Mouse (Mus musculus): Measurements from ENCODE around the gene Rpl35.
A peak's percentile ranks its signal among the peaks of the same experiment; 100 is the strongest.

Rpl35 gene

DNA sequence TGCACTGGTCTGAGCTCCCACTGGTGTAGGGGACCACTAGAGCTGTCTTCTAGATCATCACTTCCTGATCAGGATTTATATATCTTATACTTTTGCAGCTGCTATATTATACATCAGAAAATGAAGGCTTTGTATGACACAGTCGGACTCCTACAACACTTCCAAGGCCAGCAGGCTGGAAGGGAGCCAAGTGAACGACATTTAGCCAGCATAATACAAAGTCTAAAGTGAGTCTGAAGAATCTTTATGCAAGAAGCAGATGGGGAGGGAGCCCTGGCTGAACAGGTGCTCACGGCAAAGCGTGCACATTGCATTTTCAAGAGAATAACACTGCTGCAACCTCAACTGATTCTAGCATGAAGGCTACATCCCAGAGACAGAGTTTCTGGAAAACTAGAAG is 13.0 kb downstream of the Rpl35 start:
- DNase-seq = peak; percentile 65

DNA sequence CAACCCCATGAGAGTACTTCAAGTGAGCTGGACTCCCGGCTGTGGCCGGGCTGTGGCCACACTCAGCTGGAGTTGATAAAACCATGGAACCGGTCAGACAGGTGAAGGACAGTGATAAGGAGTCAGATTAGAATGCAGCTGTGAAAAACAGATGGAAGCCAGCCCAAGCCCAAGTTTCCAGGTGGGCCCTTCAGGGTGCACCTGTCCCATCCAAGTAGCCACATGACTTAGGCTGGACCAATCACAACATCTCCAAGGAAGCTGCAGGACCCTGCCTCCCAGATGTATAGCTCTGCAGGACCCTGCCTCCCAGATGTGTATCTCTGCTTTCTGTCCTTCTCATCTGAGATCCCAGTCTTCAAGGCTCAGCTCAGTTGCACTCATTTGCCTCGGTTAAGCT is 13.4 kb downstream of the Rpl35 start:
- no peak for DNase-seq

DNA sequence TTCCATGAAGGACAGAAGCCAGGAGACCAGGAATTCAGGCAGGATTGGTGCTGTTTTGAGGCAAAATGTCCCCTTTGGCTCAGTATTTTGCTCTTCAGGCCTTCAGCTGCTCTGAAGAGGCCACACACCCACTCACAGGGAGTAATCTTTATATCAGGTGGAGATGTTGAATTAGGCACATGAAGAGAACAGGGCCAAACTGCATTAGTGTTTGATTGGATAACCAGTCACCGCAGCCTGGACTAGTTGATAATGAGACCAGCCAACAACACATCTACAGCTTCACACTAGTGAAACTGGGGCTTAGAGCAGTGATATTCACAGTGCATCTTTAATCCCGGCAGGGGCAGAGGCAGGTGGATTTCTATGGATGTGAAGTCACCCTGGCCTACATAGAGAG is 16.5 kb downstream of the Rpl35 start:
- no peak for DNase-seq

DNA sequence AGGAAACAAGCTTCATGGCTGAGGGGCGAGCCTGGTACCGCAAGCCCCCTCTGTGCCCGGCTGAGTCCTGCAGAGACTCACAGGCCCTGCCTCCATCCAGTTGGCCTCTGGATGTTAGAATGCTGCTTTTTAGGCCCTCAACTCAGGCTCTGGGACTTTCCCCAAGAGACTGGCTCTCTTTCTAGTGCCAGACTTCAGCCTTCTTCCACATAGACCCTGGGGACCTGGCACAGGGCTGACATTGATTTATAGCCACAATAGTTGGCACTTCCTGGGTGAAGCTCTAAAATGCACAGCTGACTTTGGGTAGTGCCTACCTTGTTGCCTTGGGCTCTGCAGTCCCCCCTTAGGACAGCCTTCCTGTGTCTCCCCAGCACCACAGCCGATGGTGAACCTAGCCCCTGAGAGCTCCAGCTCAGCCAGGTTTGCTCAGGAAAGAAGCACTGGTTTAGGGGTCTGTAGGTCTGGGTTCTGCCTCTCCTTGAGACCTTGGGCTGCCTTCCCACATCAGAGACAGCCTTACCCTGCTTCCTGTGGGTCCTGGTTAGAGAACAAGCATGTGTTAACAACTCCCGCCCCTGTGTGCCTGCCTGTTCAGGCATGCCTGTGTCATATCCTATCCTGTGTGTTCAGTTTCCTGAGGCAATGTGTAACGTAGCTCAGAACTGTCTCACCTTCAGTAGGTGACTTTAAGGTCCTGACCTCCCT is 17.5 kb downstream of the Rpl35 start:
- no peak for DNase-seq

DNA sequence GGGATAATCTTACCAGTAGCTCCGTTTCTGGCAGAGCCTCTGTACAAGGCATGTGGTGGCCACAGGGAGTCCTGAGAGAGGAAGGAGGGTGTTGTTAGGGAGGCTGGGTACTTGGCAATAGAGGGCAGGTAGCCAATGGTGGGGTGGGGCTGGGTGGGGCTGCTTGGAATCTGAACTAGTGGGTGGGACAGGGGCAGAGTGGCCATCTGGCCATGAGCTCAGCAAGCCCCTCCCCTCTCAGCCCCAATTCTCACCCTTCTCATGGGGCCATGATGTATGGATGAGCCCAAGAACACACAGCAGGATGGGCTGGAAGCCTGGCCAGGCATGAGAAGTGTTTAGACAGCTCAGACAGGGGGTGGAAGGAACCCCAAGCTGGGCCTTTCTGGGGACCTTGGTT is 18.1 kb downstream of the Rpl35 start:
- DNase-seq = no peak

DNA sequence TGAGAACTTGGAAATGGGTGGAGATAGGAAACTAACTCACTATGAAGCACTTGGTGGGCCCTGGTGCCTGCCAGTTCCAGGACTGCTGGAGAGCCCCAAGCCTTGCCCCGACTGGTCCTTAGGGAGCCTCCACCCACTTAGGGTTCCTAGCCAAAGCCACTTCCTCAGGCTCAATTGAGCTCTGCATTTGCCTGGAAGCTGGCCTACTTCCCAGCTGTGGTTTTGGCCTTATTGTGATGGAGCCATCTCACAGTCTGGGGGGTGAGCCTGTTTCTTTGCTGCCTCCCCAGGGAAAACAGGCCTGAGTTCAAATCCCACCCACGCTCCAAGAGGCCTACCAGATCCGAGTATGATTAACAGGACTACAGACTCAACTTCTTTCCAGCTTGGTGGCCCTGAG is 18.8 kb downstream of the Rpl35 start:
- DNase-seq = peak; percentile 57

DNA sequence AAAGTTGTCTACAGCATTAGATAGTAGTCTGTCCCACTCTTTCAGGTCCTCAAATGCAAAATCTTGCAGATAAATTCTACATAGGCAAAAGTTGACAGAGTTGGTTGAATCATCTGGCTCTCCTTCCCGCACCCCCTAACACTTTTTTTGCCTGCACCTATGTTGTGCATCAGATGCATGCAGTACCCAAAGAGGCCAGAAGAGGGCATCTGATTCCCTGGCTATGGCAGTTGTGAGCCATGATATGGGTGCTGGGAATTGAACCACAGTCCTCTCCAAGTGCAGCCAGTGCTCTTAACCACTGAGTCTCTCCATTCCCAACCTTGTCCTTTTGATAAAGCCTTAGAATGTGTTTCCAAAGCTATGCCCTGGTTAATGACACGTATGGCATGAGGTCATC is 22.0 kb downstream of the Rpl35 start:
- no peak for DNase-seq

DNA sequence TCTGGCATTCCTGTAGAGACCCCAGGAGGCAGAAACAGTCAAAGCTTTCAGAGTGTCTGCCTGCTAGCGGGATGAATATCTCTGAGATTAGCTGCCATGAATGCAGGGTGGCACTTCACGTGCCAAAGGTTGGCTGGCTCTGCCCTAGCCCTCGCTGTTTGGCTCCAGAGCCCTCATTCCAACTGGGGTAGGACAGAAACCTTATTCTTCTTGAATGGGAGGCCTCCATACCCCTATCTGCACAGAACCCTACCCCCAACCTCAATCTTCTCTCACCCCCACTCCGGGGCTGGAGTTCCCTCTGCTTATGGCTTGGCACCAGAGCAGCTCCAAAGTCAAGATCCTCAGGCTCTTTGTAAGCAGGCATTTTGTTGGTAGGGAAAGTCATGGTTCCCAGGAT is 27.6 kb downstream of the Rpl35 start:
- no peak for DNase-seq

DNA sequence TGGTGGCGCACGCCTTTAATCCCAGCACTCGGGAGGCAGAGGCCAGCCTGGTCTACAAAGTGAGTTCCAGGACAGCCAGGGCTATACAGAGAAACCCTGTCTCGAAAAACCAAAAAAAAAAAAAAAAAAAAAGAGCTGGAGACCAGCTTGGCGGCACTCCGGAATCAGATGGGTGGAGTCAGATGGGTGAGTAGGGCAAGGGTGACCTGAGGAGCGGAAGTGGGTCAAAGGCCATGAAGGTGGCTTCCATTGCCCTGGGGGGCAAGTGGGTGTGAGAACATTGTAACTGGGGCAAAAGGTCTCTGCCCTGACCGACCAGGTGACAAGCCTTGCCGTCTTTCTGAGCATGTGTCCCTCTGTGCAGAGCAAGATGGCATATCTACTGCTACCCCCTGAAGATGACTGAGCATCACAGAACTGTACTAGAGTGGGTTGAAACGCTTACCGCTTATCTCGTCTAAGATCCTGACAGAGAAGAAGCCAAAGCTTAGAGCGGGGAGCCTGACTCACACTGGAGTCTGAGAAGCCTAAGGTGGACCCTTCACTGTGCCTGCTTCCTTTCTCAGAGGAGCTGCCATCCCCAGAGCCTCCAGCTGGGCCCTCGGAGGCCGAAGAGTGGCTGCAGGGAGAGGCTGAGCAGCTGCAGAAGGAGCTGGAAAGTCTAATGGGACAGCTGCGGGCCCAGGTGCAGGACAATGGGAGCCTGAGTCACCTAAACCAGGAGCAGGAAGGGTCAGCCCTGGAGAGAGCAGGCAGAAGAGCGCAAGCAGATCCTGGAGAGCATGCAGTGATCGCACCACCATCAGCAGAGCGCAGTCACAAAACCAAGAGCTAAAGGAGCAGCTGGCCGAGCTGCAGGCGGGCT is 29.3 kb downstream of the Rpl35 start:
- DNase-seq = no peak

DNA sequence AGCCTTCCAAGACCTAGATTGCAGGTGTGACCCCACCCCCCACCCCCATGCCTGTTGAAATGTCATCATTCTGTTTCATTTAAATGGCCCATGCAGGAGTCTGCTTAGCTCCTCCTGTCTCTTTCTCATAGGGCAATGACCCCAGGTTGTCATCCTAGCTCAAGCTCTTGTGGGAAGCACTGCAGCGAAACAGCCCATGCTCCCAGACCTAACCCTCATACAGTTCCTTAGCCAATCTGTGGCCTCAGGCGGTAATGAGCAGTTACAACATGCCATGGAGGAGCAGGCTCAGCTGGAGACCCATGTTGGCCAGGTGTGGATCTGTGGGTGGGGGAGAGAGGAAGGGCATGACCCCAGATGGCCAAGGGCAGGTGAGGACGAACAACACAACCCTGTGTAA is 30.2 kb downstream of the Rpl35 start:
- no peak for DNase-seq

DNA sequence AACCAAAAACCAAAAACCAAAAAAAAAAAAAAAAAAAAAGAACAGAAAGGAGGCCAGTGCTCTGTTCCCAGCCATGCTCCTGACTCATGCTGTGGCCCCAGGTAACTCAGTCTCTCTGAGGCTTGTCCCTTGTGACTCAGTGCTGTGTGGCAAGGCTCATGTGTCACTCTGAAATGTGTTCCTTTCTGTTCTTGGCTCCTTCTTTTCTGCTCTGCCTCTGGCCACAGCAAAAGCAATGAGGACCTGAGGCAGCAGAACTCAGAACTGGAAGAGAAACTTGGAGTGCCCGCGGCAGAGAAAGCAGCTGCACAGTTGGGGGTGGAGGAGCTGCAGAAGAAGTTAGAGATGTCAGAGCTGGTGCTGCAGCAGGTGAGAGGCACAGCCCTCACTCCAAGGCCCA is 31.3 kb downstream of the Rpl35 start:
- DNase-seq = no peak

DNA sequence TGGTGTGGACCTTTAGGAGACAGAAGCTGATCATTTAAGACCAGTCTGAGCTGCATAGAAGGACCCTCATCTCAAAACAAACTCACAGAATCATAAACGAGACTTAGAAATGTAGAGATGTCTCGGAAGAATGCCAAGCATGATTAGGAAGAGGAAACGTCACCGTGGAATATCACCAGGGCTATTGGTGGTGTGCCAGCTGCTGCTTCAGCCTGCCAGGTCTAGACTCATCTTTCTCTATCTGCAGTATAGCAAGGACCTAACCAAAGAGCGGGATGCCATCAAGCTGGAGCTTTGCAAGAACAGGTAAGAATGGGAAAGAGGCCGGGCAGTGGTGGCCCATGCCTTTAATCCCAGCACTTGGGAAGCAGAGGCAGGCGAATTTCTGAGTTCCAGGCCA is 31.7 kb downstream of the Rpl35 start:
- no peak for DNase-seq

DNA sequence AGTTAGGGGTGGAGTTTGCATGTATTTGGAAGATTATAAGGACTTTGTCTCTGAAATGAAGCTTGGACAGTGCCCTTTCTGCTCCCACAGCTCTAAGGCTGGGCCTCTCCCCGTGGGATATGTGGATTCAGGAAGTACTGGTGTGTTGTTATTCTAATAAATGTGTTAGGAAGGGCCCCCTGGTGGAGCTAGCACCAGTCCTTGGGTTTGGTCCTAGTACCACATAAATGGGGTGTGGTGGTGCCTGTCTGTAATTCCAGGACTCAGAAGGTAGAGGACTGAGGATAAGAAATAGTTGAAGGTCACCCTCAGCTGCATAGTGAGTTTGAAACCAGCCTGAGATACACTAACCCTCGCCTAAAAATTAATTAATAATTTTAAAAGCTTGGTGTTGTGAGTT is 32.2 kb downstream of the Rpl35 start:
- DNase-seq = no peak

DNA sequence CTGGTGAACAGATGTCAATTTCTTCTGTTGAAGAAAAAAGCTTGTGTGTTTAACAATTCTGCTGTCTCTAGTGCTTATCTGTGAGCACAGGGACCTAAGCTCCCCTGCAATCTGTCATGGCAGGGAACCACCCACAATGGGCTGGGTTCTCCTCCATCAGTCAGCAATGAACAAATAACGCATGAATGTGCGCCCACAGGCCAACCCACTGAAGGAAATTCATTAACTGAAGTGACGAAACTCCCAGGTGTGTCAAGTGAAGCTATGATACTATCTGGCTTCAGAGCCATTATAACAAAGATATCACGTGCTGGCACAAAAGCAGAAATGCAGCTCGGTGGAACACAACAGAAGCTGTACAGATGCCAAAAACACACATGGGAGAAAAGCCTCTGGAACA is 35.4 kb downstream of the Rpl35 start:
- DNase-seq = no peak

DNA sequence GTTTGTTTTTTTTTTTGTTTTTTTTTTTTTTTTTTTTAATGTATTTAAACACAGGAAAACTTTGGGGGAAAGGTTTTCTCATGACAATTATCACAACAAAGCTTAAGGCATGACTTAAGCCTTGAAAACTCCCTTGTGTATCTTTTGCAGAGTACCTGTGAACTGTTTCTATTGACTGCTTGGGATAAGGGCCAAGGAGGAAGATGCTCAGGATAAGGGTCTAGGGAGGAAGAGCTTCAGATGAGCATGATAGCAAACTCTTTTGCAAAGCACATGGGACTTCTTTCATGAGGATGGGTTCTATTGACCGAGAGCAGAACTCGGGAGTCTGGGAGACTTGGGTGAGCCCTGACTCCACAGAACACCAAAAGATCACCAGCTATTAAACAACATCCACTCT is 35.8 kb downstream of the Rpl35 start:
- DNase-seq = no peak

DNA sequence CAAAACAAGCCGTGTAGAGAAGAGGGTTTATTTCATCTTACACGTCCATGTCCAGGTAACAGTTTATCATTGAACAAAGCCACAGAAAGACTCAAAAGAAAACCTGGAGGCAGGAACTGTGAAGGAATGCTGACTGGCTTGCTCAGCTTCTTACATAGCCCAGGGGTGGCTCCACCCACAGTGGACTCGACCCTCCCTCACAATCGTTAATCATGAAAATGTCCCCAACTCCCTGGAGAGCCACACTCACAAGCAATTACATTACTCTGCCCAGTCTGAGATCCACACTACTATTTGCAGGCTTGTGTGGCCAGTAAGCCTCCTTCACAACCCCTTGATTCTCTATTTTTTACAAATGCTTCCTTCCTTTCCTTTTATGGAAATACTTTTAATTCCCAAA is 41.2 kb downstream of the Rpl35 start:
- peak; percentile 17 for DNase-seq

DNA sequence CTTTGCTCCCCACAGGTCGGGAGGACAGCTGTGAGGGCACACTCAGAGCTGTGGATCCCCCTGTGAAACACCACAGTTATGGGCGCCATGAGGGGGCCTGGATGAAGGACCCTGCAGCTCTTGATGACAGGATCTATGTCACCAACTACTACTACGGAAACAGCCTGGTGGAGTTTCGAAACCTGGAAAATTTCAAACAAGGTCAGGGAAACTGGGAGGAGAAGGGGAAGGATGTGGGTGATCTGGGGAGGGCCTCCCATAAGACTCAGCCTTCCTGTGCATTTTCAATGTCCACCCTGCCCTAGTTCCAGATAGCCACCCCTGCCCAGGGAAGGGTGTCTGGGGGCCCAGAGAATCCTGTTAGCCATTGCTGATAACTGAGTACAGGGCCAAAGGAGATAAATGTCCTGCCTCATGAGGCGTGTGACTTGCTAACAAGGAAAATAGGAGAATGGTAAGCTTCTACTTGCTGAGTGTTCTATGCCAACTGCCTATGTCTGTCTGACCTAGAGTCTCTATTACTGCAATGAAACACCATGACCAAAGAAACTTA is 47.7 kb downstream of the Rpl35 start:
- DNase-seq = no peak

DNA sequence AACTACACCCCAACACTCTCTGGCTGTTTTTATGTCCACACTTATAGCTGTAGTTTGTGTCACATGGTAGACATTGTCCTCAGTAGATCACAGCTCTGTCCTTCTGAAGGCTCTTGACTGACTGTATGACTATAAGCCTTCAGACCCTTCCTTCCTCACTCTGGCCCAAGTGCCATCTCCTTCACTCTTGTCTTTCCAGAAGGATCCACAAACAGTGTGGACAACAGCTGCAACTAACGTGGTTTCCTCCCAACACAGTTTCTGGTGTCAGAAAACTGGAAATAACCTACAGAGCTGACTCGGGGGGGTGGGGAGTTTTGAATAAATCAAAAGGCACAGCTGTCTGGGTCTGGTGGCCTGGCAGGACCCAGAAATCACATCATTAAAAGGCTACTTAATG is 49.4 kb downstream of the Rpl35 start:
- no peak for DNase-seq

DNA sequence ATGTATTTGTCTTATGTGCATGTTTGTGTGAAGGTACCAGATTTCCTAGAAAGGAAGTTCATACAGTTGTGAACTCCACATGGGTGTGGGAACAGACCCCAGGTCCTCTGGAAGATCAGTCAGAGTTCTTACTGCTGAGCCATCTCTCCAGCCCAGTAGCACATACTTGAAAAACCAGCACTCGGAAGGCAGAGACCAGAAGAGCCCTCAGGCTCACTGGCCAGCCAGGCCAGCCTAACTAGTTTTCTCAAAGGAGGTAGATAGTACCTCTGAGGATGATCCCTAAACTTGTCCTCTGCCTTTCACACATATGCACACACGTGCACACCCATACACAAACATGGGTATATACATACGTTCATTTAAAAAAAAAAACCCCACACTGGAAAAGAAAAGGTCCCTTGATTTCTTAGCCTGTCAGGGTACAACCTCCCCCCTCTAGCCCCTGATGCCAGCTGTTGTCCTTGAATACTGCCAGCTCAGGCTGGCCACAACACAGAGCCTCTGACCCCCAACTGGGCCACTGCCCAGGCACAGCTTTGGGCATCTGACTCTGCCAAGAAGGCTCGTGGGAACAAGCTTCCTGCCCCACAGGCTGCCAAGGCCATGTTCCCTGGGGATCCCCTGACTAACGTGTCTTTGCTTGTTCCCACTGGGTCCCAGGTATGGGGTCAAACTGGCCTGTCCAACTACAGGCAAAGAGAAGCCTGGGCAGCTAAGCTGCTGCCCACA is 52.1 kb downstream of the Rpl35 start:
- peak; percentile 19 for DNase-seq

Data from kidney, postnatal 14 days (tissue).